Mouse (Mus musculus) ZHBTc4 (cell line): ENCODE measurements around the gene Cnih1.

ENCODE experiments used
- DNase-seq: peaks from one replicate; pipeline ENCODE4 v3.0.0-alpha.2; 2011; ENCODE audit warnings: low read depth, low spot score

The Cnih1 gene

GRCm38 (mm10) chr14:46725743-46726142 lies 62.5 kb downstream of the Cnih1 start:
- DNase-seq, result peak; percentile 61
